8 mouse cellular contexts compared by ENCODE assay signal in genomic region chr6:73249049-73249422, GRCm38 (mm10). TPM values are rescaled to one million over a fixed set of nuclear protein-coding genes. Genes with fewer than 3 reads are reported as not detected.
DNase-seq lines count a peak whose midpoint lies in the region; ATAC-seq and TF ChIP-seq lines count a peak whose summit lies in the region.

No protein-coding gene starts in this region.

- peak; percentile 67 for DNase-seq in MEL (ENCODE audit: low read depth, low spot score)
- DNase-seq in hindbrain, embryonic 10.5 days (ENCODE audit: low spot score) = no peak
- peak; percentile 42 for DNase-seq in naive thymus-derived CD4-positive, alpha-beta T cell, adult 2 months (ENCODE audit: low read depth)
- DNase-seq in right cerebral cortex, postnatal 14 days = no peak
- DNase-seq in spleen, postnatal 36 days (ENCODE audit: low spot score in 2 of 2) = no peak

- peak overlapping the region; percentile 73 for H3K4me2 ChIP-seq in limb, embryonic 13.5 days (replicated peaks)

- H3K27ac ChIP-seq in MEL (ENCODE audit: control insufficient read depth, low read depth, low read length) = no peak overlapping the region
- no peak overlapping the region for H3K27ac ChIP-seq in cortical plate, adult 2 months (ENCODE audit: insufficient read depth, low read length)
- H3K27ac ChIP-seq in hindbrain, embryonic 10.5 days = peak overlapping the region; percentile 93
- H3K27ac ChIP-seq in limb, embryonic 13.5 days = no peak overlapping the region

- no peak for TF ChIP-seq RAD21 in MEL (IDR thresholded peaks at IDR 0.05; ENCODE audit: low read depth, low read length)

- H3ac ChIP-seq in C2C12 (ENCODE audit: control insufficient read depth, insufficient read length, low read depth) = peak overlapping the region; percentile 81

- ATAC-seq in limb, embryonic 13.5 days (ENCODE audit: low FRiP score, low read depth) = no peak

- TF ChIP-seq CTCF in C2C12 (IDR thresholded peaks at IDR 0.05; ENCODE audit: control insufficient read depth, insufficient read depth, insufficient read length) = no peak
- TF ChIP-seq CTCF in MEL (IDR thresholded peaks at IDR 0.05 in 2 of 3, conservative IDR thresholded peaks at IDR 0.05 in 1 of 3; ENCODE audit: control insufficient read depth in 1 of 3, insufficient read depth in 1 of 3, low read depth in 2 of 3, low read length in 3 of 3, poor library complexity in 1 of 3, severe bottlenecking in 1 of 3) = no peak
- TF ChIP-seq CTCF in cortical plate, adult 2 months (IDR thresholded peaks at IDR 0.05; ENCODE audit: extremely low read depth, insufficient read depth, low read length) = no peak

- peak overlapping the region; percentile 95 for H3K9ac ChIP-seq in MEL (ENCODE audit: control insufficient read depth, low read depth, low read length, poor library complexity, severe bottlenecking)
- peak overlapping the region; percentile 95 for H3K9ac ChIP-seq in limb, embryonic 13.5 days

- TF ChIP-seq EP300 in MEL (IDR thresholded peaks at IDR 0.05; ENCODE audit: low read depth in 1 of 2, low read length in 2 of 2) = no peak

- H3K36me3 ChIP-seq in C2C12 (ENCODE audit: control insufficient read depth, insufficient read depth) (no peaks in the 10 kb centered on the region), MEL (ENCODE audit: control insufficient read depth in 1 of 2, insufficient read depth in 2 of 2, low read length in 2 of 2) (peaks cover 0 to 7% of the 10 kb centered on the region in 2 experiments; a peak in 2 of 4 replicates)
- no peaks in the 10 kb centered on the region for H3K36me3 ChIP-seq in hindbrain, embryonic 10.5 days
- H3K36me3 ChIP-seq in limb, embryonic 13.5 days = peaks cover 4% of the 10 kb centered on the region

- peaks cover 56% of the 10 kb centered on the region for H3K79me2 ChIP-seq in C2C12 (ENCODE audit: control insufficient read depth, insufficient read depth)
- H3K79me2 ChIP-seq in MEL (ENCODE audit: control insufficient read depth, insufficient read depth, low read length, poor library complexity) = peaks cover 32% of the 10 kb centered on the region

- H3K27me3 ChIP-seq in C2C12 (ENCODE audit: control insufficient read depth, insufficient read depth, insufficient read length) (no peaks in the 10 kb centered on the region), MEL (ENCODE audit: control insufficient read depth in 1 of 2, insufficient read depth in 2 of 2, low read length in 2 of 2) (no peaks in the 10 kb centered on the region)
- no peaks in the 10 kb centered on the region for H3K27me3 ChIP-seq in hindbrain, embryonic 10.5 days (ENCODE audit: insufficient read depth, poor library complexity, severe bottlenecking)
- H3K27me3 ChIP-seq in limb, embryonic 13.5 days = no peaks in the 10 kb centered on the region

- H3K4me1 ChIP-seq in MEL (ENCODE audit: control insufficient read depth in 1 of 2, insufficient read depth in 2 of 2, low read length in 2 of 2) = peaks cover 0 to 7% of the 10 kb centered on the region in 2 experiments; a peak in 1 of 4 replicates
- H3K4me1 ChIP-seq in cortical plate, adult 2 months (ENCODE audit: control insufficient read depth, insufficient read depth, low read length) = peaks cover 5% of the 10 kb centered on the region; the same call in 1 of the 2 replicates
- H3K4me1 ChIP-seq in hindbrain, embryonic 10.5 days (replicated peaks) = peaks cover 12% of the 10 kb centered on the region
- peaks cover 19% of the 10 kb centered on the region for H3K4me1 ChIP-seq in limb, embryonic 13.5 days

- H3K4me3 ChIP-seq in C2C12 (ENCODE audit: insufficient read depth, poor library complexity, severe bottlenecking) (peak overlapping the region; percentile 87), MEL (ENCODE audit: control insufficient read depth in 1 of 2, insufficient read depth in 1 of 2, low read depth in 2 of 2, low read length in 2 of 2) (peak overlapping the region; percentile 78 to 89)
- peak overlapping the region; percentile 76 for H3K4me3 ChIP-seq in cortical plate, adult 2 months (ENCODE audit: insufficient read depth, low read length)
- H3K4me3 ChIP-seq in hindbrain, embryonic 10.5 days = peak overlapping the region; percentile 87
- H3K4me3 ChIP-seq in limb, embryonic 13.5 days = peak overlapping the region; percentile 97

- H3K9me3 ChIP-seq in MEL (replicated peaks; ENCODE audit: insufficient read depth, low read length) = no peaks in the 10 kb centered on the region
- no peaks in the 10 kb centered on the region for H3K9me3 ChIP-seq in hindbrain, embryonic 10.5 days
- no peaks in the 10 kb centered on the region for H3K9me3 ChIP-seq in limb, embryonic 13.5 days

- H3K79me3 ChIP-seq in C2C12 (ENCODE audit: low read depth) = peaks cover 42% of the 10 kb centered on the region

- WGBS in hindbrain, embryonic 10.5 days = 12% methylated on average over 12 of the region's 12 CpGs
- WGBS in limb, embryonic 13.5 days = 5% methylated on average over 12 of the region's 12 CpGs

- TF ChIP-seq POLR2A in MEL (IDR thresholded peaks at IDR 0.05; ENCODE audit: control insufficient read depth in 1 of 2, insufficient read depth in 1 of 2, low read depth in 1 of 2, low read length in 2 of 2, poor library complexity in 1 of 2) = no peak
- no peak for TF ChIP-seq POLR2A in cortical plate, adult 2 months (IDR thresholded peaks at IDR 0.05; ENCODE audit: extremely low read depth, insufficient read depth, low read length)

TF ChIP-seq in C2C12, 6 proteins besides CTCF, POLR2A, EP300 and RAD21:
- no peak for TF ChIP-seq USF1 (IDR thresholded peaks at IDR 0.05; ENCODE audit: low read depth)
- no peak for TF ChIP-seq MYOD1 (IDR thresholded peaks at IDR 0.05; ENCODE audit: control insufficient read depth, insufficient read length, low read depth)
- no peak for TF ChIP-seq MAX (IDR thresholded peaks at IDR 0.05)
- no peak for TF ChIP-seq CEBPB (IDR thresholded peaks at IDR 0.05; ENCODE audit: low read depth)
- TF ChIP-seq MYOG (IDR thresholded peaks at IDR 0.05; ENCODE audit: control insufficient read depth, extremely low read depth, insufficient read length) = no peak
- no peak for TF ChIP-seq FOSL1 (IDR thresholded peaks at IDR 0.05; ENCODE audit: insufficient read depth, low read length, poor library complexity, severe bottlenecking)

TF ChIP-seq in MEL, 35 proteins besides CTCF, POLR2A, EP300 and RAD21:
- TF ChIP-seq ELF1 (IDR thresholded peaks at IDR 0.05; ENCODE audit: low read depth, low read length) (no peak), ZMIZ1 (IDR thresholded peaks at IDR 0.05; ENCODE audit: low read depth, low read length) (no peak), MXI1 (IDR thresholded peaks at IDR 0.05; ENCODE audit: low read depth, low read length) (no peak), NELFE (IDR thresholded peaks at IDR 0.05; ENCODE audit: low read depth, low read length) (no peak), GABPA (IDR thresholded peaks at IDR 0.05; ENCODE audit: low read depth, low read length) (no peak)
TF ChIP-seq in MEL: peak in this region for 0.

RNA-seq across cellular contexts. Expression of gene Suclg1, which starts 0.9 kb away (rescaled TPM):
- 127 TPM for polyA plus RNA-seq in C2C12 (2012; fragmentation: generic; extraction: Trizol)
- 153 and 158 TPM in 2 replicates for total RNA-seq in MEL (2012; rRNA removed)
- polyA plus RNA-seq in MEL (2012; ENCODE audit: insufficient read depth in 1 of 2, insufficient read length in 2 of 2, low read depth in 1 of 2, low replicate concordance in 2 of 2, missing spikeins in 1 of 2) = 100 to 1,000 TPM in 1 of 2 experiments, not detected in 1; 207 TPM
- polyA plus RNA-seq in cortical plate, adult 2 months (2012; rRNA removed) = 130 and 133 TPM in 2 replicates
- 167 and 179 TPM in 2 replicates for polyA plus RNA-seq in hindbrain, embryonic 10.5 days (2016; fragmentation: Nextera tagmentation; extraction: Ambion mirVana)
- polyA plus RNA-seq in limb, embryonic 13.5 days (2015; fragmentation: Nextera tagmentation; extraction: Ambion mirVana) = 149 and 157 TPM in 2 replicates

RNA-seq across cellular contexts. Expression of gene Dnah6, which starts 27.6 kb away (rescaled TPM):
- 0.20 TPM for polyA plus RNA-seq in C2C12 (2012; fragmentation: generic; extraction: Trizol)
- total RNA-seq in MEL (2012; rRNA removed) = 0.03 TPM in 1 of 2 replicates, not detected in the other
- not detected for polyA plus RNA-seq in MEL (2012; ENCODE audit: insufficient read depth in 1 of 2, insufficient read length in 2 of 2, low read depth in 1 of 2, low replicate concordance in 2 of 2, missing spikeins in 1 of 2)
- polyA plus RNA-seq in cortical plate, adult 2 months (2012; rRNA removed) = 0.21 and 0.35 TPM in 2 replicates
- 0.14 and 0.27 TPM in 2 replicates for polyA plus RNA-seq in hindbrain, embryonic 10.5 days (2016; fragmentation: Nextera tagmentation; extraction: Ambion mirVana)
- polyA plus RNA-seq in limb, embryonic 13.5 days (2015; fragmentation: Nextera tagmentation; extraction: Ambion mirVana) = 0.01 and 0.03 TPM in 2 replicates

Comparison
In these comparisons a context has a peak if more than half of its experiments do, and no peak if none do; other contexts are left out.
1. DNase-seq: peak in MEL (single experiment) and naive thymus-derived CD4-positive, alpha-beta T cell, adult 2 months (single experiment); none in hindbrain, embryonic 10.5 days (single experiment), right cerebral cortex, postnatal 14 days (single experiment) and spleen, postnatal 36 days (0 of 2).
2. Peak in every context shown above with its lines, with median percentiles within 50 percentile points of each other: H3K4me3 ChIP-seq.